Mouse (Mus musculus) adipocyte (in vitro differentiated cells): ENCODE data around the gene Traf1.
A peak's percentile ranks its signal among the peaks of the same experiment; 100 is the strongest.

ENCODE experiments used
- DNase-seq: peaks from one replicate; pipeline ENCODE4 v3.0.0-alpha.2; 2016; ENCODE audit warnings: low spot score

The Traf1 gene

DNA sequence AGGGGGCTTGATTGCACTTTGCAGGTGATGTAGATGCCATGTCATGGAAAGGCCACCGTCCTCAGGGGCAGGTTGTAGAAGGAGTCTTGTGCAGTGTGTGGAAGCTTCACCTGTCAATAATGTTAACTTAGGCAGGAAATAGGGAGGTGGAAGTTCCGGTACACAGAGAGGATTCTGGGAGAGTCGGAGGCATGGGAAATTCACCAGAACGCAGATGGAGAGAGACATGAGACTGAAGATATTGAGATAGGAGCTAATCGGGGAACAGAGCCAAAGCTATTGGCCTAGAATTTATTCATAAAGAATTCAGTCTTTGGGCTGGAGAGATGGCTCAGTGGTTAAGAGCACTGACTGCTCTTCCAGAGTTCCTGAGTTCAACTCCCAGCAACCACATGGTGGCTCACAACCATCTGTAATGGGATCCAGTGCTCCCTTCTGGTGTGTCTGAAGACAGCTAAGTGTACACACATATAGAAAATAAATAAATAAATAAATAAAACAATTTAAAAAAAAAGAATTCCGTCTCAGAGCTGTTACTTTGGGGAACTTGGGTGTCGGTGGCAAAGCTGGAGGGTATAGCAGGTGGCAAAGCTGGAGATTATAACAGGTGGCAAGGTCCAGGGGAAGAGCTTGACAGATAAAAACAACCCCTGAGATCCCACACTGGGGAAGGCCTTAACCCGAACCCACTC, 4.8 kb upstream of the Traf1 start:
- DNase-seq = no peak

DNA sequence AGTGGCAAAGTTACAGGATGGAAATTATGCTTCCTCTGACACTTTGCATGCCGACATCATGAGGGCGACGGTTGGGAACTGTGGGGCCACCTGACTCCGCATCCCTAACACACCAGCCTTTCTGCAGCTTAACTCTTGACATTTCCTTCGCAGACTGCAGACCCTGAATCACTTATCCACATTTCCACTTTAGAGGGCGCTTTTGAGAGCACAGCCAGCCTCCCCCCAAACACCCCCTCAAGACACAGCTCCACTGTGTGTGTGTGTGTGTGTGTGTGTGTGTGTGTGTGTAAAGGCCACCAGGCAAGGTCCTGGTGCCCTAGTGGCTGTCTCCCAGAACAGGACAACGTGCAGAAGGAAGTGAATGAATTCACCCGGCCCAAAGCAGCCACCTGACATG, 4.2 kb upstream of the Traf1 start:
- no peak for DNase-seq

GRCm38 (mm10) chr2:34965293-34965692, 3.7 kb upstream of the Traf1 start:
- no peak for DNase-seq

DNA sequence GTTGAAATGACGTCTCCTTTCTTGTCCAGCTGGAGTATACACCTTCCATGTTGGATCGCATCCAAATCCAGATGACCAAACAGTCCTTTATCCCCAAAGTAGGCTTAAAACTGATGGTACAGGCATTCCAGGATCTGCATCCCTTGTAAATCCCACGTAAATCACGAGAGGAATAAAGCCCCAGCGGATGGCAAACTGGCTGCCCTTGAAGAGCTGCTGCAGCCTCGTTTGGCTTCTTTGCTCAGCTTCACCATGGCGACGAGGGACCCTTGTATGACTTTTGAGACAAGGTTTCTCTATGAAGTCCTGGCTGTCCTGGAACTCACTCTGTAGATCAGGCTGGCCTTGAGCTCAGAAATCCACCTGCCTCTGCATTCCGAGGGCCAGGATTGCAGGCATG, 3.1 kb upstream of the Traf1 start:
- no peak for DNase-seq

DNA sequence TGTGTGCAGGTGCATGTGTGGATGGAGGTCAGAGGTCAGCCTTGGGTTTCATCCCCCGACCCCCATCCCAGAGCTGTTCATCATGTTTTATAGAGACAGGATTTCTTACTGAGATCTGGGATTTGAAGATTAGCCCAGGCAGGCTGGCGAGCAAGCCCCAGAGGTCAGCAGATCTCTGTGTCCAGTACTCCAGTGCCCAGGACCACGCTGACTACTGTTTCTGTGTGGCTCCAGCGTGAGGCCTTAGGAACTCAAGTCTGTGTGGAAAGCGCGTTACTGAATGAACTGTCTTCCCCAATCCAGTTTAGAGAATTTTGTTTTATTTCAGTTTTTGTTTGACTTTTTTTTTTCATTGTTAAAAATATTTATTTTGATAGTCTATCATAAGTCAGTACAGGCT, 2.7 kb upstream of the Traf1 start:
- DNase-seq = no peak

GRCm38 (mm10) chr2:34963371-34963956, 1.9 kb upstream of the Traf1 start:
- no peak for DNase-seq

DNA sequence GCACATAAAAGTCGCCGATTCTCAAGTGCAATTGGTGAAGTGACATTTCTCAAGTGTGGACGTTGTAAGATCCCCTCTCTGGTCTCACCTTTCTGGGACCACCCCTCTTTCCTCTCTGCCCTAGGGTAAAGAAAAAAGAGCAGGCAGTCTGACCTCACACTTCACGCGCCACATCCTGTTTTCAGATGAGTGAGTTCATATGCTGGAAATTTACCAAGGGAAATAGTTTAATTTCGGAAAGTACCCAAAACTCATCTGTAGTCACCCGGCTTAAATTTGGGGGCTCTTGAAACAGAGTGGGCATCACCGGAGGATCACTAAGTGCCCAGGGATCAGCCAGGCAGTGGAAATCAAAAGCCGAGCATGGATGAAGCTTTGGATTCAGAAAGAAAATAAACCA, 1.3 kb upstream of the Traf1 start:
- DNase-seq = no peak

- DNase-seq = no peak
Observed at GRCm38 (mm10) chr2:34962211-34962610, 639 bp upstream of the Traf1 start.

DNA sequence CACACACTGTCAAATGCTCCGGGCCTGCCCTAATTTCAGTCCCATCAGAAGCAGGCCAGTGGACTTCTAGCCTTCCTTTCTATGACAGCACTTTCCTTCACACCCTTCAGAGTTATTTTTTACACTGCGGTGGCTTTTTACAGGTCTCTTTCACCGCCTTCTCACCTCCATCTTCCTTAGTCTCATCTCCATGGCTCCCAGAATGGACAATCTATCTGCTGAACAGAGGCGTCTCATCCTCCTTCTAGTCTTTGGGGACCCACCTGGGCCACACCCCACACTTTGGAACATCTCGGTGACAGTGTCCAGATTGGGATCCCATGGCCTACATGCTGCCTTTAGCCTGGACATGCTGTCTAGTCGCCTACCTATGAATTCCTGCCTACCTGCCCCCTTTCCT, 606 bp downstream of the Traf1 start:
- no peak for DNase-seq

DNA sequence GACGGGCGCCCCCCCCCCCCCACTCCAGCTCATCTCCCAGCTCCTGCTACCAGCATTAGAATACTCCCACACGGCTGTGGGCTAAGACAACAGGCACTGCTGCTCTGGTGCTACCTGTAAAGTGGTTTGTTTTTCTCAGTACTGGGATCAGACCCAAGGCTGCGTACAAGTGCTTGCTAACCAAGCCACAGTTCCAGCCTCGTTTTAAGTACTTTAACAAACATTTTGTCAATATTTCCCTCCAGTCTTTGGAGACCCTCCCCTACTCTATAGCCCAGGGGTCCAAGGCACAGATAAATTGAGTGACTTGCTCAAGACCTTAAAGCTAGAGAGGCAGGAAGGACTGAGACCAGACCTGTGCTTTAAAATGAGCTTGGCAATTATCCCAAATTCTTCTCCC, 1.1 kb downstream of the Traf1 start:
- no peak for DNase-seq

DNA sequence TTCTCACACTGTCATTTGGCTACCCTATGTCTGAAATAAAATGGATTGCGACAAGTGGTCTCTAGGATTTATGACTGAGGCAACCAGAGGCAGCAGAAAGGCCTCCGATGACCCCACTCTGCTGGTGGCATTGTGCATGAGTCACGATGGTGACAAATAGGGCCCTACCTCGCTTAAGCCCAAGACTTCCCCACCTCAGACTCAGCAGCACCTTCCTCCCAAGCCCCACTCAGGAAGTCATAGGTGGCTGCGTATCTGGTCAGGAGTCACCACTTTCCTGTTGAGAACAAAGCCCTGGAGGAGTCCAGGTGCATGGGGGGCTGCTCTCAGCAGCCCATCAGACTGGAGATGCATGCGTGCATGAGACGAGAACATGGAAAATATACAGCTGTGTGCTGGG, 3.0 kb downstream of the Traf1 start:
- no peak for DNase-seq

DNA sequence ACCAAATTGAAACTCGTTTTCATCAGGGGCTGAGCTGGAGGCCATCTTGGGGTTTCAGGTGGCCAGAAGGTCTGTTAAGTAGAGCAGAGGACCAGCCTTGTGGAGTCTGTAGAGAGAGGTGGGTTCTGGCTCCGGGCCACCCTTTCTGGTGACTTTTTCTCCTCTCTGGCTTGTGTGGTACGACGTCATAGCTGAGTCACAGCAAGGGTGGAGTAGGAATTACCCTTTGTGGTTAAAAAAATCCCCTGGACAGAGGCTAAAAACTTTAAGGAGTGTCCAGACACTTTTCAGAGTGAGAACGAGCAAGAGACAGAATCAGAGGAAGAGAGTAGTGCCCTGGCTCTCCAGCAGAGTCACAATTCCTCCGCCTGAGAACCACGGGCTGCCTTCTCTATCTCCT, 3.5 kb downstream of the Traf1 start:
- no peak for DNase-seq

GRCm38 (mm10) chr2:34957405-34957804, 4.2 kb downstream of the Traf1 start:
- no peak for DNase-seq

DNA sequence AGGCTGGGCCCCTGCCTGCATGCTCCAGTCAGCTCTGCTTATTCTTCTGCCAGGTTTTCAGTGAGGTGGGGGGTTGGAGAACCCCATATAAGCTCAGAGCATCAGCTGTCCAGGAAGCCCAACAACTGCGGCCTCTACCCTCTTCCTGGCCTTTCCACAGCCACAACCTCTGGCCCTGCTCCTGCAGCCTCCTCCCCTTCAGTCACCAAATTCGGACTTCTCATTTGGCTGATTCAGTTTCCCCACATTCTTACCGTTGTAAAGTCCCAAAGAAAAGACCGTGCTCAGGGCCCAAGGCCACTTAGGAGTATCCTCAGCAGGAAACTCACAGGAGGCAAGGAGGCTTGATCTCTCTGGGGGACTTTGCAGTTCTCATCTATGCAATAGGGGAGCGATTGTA, 4.6 kb downstream of the Traf1 start:
- no peak for DNase-seq

DNA sequence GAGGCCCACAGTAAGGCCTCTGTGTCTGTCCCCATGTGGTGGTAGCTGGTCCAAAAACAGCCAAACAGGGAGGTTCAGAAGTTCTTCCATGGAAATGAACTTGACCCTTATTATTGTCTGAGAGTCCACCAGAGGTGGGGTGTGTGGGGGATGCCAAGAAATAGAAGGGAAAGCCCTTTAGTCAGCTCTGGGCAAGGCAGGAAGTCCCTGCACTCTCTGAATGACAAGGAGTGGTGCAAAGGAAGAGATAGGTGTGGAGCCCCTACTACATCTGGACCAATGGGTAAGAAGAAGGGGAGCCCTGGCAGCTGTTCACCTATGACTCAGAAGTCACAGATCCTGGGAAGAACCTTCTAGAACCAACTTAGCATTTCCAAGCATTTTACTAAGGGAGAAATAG, 7.2 kb downstream of the Traf1 start:
- DNase-seq = no peak

GRCm38 (mm10) chr2:34953547-34954116, 7.9 kb downstream of the Traf1 start:
- no peak for DNase-seq

DNA sequence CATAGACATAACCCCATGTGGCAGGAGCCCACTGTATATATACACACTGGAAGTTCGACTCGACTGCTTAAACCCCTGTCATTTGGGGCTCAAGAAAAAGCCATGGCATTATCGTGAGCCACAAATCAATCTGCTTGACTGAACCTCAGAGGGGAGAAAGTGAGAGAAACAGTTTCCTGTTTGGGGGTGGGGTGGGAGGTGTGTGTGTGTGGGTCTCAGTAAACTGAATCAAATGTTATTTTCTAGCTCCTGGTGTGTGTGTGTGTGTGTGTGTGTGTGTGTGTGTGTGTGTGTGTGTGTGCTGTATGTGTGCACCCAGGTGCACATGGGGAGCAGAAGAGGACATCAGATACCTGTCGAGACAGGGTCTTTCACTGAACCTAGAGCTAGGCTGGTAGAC, 8.6 kb downstream of the Traf1 start:
- no peak for DNase-seq

GRCm38 (mm10) chr2:34951469-34951868, 10.1 kb downstream of the Traf1 start:
- no peak for DNase-seq

DNA sequence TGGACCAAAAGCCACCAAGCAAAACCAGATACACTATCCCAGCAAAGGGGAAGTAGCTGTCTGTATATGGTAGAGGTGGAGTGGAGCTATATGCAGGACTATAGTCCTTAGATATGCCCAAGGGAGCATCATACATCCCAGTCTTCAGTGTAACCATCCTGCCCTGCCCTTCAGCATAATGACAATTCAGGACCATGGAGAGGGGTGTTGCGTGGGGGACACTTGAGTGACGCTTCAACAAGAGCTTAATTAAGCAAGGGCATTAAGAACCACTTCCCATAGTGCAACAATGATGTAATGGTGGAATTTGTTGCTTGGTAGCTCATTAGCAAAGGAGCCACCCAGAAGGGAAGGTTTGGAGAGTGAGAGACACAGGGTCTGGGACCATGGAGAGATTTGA, 12.9 kb downstream of the Traf1 start:
- peak; percentile 17 for DNase-seq

GRCm38 (mm10) chr2:34946046-34946445, 15.5 kb downstream of the Traf1 start:
- no peak for DNase-seq

GRCm38 (mm10) chr2:34945580-34945979, 16.0 kb downstream of the Traf1 start:
- no peak for DNase-seq

GRCm38 (mm10) chr2:34944761-34945160, 16.8 kb downstream of the Traf1 start:
- DNase-seq = no peak

DNA sequence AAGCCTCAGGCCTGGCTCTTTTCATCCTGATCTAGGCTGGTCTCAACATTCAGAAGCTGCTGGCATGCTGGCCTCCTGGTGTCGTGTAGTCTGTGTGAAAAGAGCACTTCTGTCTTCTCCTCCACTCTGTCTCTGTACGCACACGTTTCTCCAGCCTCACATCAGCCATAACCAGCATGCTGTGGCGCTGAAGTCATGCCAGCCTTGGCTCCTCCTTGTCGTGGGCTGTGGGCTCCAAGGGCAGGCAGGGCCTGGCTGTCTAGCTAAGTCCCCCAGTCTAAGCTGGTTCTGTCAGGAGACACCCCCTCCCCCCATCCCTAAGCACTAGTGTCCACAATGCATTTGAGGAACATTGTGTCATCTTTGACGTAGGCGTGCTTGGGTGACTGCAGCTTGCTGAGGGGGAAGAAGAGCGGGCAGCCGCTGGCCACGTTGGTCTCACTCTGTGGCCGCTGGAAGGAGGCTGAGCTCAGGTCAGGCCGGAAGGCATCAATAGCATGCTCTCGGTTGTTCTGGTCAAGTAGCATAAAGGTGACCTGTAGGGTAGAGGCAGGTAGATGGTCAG, 17.9 kb downstream of the Traf1 start:
- DNase-seq = no peak
